Mouse (Mus musculus) liver, embryonic 15.5 days (tissue): ENCODE measurements at regions not wholly inside any gene's neighbourhood (a gene's known extent, or its start where the extent isn't known, plus 50 kb on each side); places are given as distances from the start of the nearest gene placed in this dataset.

Experiments
- ATAC-seq: fragments of 200-750 bp; cut with Nextera tagmentation; 2 replicates; pipeline ENCODE4 v1.8.0; 2017; ENCODE audit warnings: moderate number of reproducible peaks, mild to moderate bottlenecking, moderate library complexity; ENCODE audit not compliant: insufficient read depth
- H3K27ac ChIP-seq: fragments of 300-500 bp; sonication (generic); replicated peaks from 2 replicates; pipeline ENCODE4 v1.5.1; 2015; ENCODE audit warnings: mild to moderate bottlenecking, inconsistent platforms
- H3K27me3 ChIP-seq: fragments of 300-500 bp; sonication (generic); 2 replicates; pipeline ENCODE4 v1.6.1; 2015; ENCODE audit warnings: mild to moderate bottlenecking, inconsistent platforms
- H3K36me3 ChIP-seq: fragments of 300-500 bp; sonication (generic); replicated peaks from 2 replicates; pipeline ENCODE4 v1.6.1; 2015; ENCODE audit warnings: moderate library complexity, mild to moderate bottlenecking, inconsistent platforms
- H3K4me1 ChIP-seq: fragments of 300-500 bp; sonication (generic); replicated peaks from 2 replicates; pipeline ENCODE4 v1.6.1; 2015; ENCODE audit warnings: inconsistent platforms
- H3K4me2 ChIP-seq: fragments of 300-500 bp; sonication (generic); 2 replicates; pipeline ENCODE4 v1.6.1; 2015; ENCODE audit warnings: moderate library complexity, mild to moderate bottlenecking, inconsistent platforms
- H3K4me3 ChIP-seq: fragments of 300-500 bp; sonication (generic); replicated peaks from 2 replicates; pipeline ENCODE4 v1.5.1; 2015; ENCODE audit warnings: mild to moderate bottlenecking, inconsistent platforms
- H3K9ac ChIP-seq: fragments of 300-500 bp; sonication (generic); 2 replicates; pipeline ENCODE4 v1.6.1; 2015; ENCODE audit warnings: moderate library complexity, mild to moderate bottlenecking, inconsistent platforms
- H3K9me3 ChIP-seq: fragments of 300-500 bp; sonication (generic); replicated peaks from 2 replicates; pipeline ENCODE4 v1.6.1; 2016; ENCODE audit warnings: inconsistent platforms
- WGBS: fragments of 180-500 bp; shearing (Covaris S2); methylation state at CpG from one replicate; pipeline ENCODE4 v1.1.7; 2015; ENCODE audit warnings: mixed read lengths; ENCODE audit not compliant: insufficient replicate concordance; 5-methylcytosine and 5-hydroxymethylcytosine counted together

GRCm38 (mm10) chr16:84581166-84581565 is 66.2 kb downstream of the A730009L09Rik start:
- no peak overlapping the region for H3K4me2 ChIP-seq
- H3K9me3 ChIP-seq: no peaks in the 10 kb centered on the region
- H3K4me1 ChIP-seq: no peaks in the 10 kb centered on the region
- no peaks in the 10 kb centered on the region for H3K36me3 ChIP-seq
- no peak overlapping the region for H3K4me3 ChIP-seq
- H3K27ac ChIP-seq: no peak overlapping the region
- H3K9ac ChIP-seq: no peak overlapping the region
- 53% methylated on average over 4 of the region's 4 CpGs for WGBS
- ATAC-seq: no peak
- H3K27me3 ChIP-seq: no peaks in the 10 kb centered on the region

- Histone ChIP-seq H3K9me3 (no peaks in the 10 kb centered on the region), H3K36me3 (no peaks in the 10 kb centered on the region), H3K4me3 (no peak overlapping the region; the same call in 1 of the 2 replicates), H3K27me3 (no peaks in the 10 kb centered on the region), H3K4me1 (no peaks in the 10 kb centered on the region), H3K27ac (no peak overlapping the region), H3K9ac (no peak overlapping the region), H3K4me2 (peak overlapping the region; percentile 37)
- WGBS: 22% methylated on average over 7 of the region's 7 CpGs
- no peak for ATAC-seq
These were observed 68.4 kb downstream of the A730009L09Rik start for GRCm38 (mm10) chr16:84583323-84583722.

GRCm38 (mm10) chr16:84583773-84584229 is 68.9 kb downstream of the A730009L09Rik start:
- Histone ChIP-seq H3K27ac (no peak overlapping the region), H3K4me3 (no peak overlapping the region; the same call in 1 of the 2 replicates), H3K36me3 (no peaks in the 10 kb centered on the region), H3K4me2 (peak overlapping the region; percentile 37), H3K9ac (no peak overlapping the region), H3K4me1 (no peaks in the 10 kb centered on the region), H3K9me3 (no peaks in the 10 kb centered on the region), H3K27me3 (no peaks in the 10 kb centered on the region)
- ATAC-seq: peak; percentile 34; the same call in 1 of the 2 replicates
- 44% methylated on average over 19 of the region's 19 CpGs for WGBS

- 57% methylated on average over 14 of the region's 14 CpGs for WGBS
- Histone ChIP-seq H3K27ac (no peak overlapping the region), H3K9ac (no peak overlapping the region), H3K4me1 (no peaks in the 10 kb centered on the region), H3K4me3 (no peak overlapping the region), H3K9me3 (no peaks in the 10 kb centered on the region), H3K36me3 (no peaks in the 10 kb centered on the region), H3K27me3 (no peaks in the 10 kb centered on the region), H3K4me2 (no peak overlapping the region)
- ATAC-seq: no peak
These were observed 69.9 kb downstream of the A730009L09Rik start for GRCm38 (mm10) chr16:84584724-84585399.

- H3K4me2 ChIP-seq: no peak overlapping the region
- 31% methylated on average over 2 of the region's 2 CpGs for WGBS
- no peak overlapping the region for H3K4me3 ChIP-seq
- H3K4me1 ChIP-seq: no peaks in the 10 kb centered on the region
- H3K36me3 ChIP-seq: no peaks in the 10 kb centered on the region
- no peak overlapping the region for H3K27ac ChIP-seq
- no peak for ATAC-seq
- H3K9me3 ChIP-seq: no peaks in the 10 kb centered on the region
- H3K27me3 ChIP-seq: no peaks in the 10 kb centered on the region
- H3K9ac ChIP-seq: no peak overlapping the region
These were observed 78.1 kb downstream of the A730009L09Rik start for GRCm38 (mm10) chr16:84592978-84593377.

GRCm38 (mm10) chr16:84602969-84603368 is 88.0 kb downstream of the A730009L09Rik start:
- Histone ChIP-seq H3K4me3 (no peak overlapping the region), H3K27ac (no peak overlapping the region), H3K36me3 (no peaks in the 10 kb centered on the region), H3K27me3 (no peaks in the 10 kb centered on the region), H3K9me3 (no peaks in the 10 kb centered on the region), H3K4me1 (no peaks in the 10 kb centered on the region), H3K4me2 (no peak overlapping the region), H3K9ac (no peak overlapping the region)
- ATAC-seq: no peak
- WGBS: 56% methylated on average over 8 of the region's 8 CpGs

- Histone ChIP-seq H3K9me3 (no peaks in the 10 kb centered on the region), H3K4me1 (no peaks in the 10 kb centered on the region), H3K9ac (no peak overlapping the region), H3K4me3 (no peak overlapping the region), H3K27me3 (no peaks in the 10 kb centered on the region), H3K27ac (no peak overlapping the region), H3K4me2 (no peak overlapping the region), H3K36me3 (no peaks in the 10 kb centered on the region)
- 48% methylated on average over 1 of the region's 1 CpGs for WGBS
- ATAC-seq: no peak
These were observed 88.7 kb downstream of the A730009L09Rik start for GRCm38 (mm10) chr16:84603465-84604205.

- no peak overlapping the region for H3K9ac ChIP-seq
- H3K4me2 ChIP-seq: no peak overlapping the region
- no peaks in the 10 kb centered on the region for H3K9me3 ChIP-seq
- WGBS: 72% methylated on average over 9 of the region's 9 CpGs
- H3K27me3 ChIP-seq: no peaks in the 10 kb centered on the region
- H3K4me3 ChIP-seq: no peak overlapping the region
- H3K4me1 ChIP-seq: no peaks in the 10 kb centered on the region
- H3K36me3 ChIP-seq: no peaks in the 10 kb centered on the region
- ATAC-seq: no peak
- no peak overlapping the region for H3K27ac ChIP-seq
These were observed 89.5 kb downstream of the A730009L09Rik start for GRCm38 (mm10) chr16:84604272-84604975.

GRCm38 (mm10) chr16:84606010-84606803 is 91.3 kb downstream of the A730009L09Rik start:
- no peaks in the 10 kb centered on the region for H3K36me3 ChIP-seq
- 38% methylated on average over 5 of the region's 5 CpGs for WGBS
- no peak overlapping the region for H3K9ac ChIP-seq
- no peak for ATAC-seq
- no peak overlapping the region for H3K4me2 ChIP-seq
- no peak overlapping the region for H3K27ac ChIP-seq
- no peaks in the 10 kb centered on the region for H3K4me1 ChIP-seq
- H3K4me3 ChIP-seq: no peak overlapping the region
- no peaks in the 10 kb centered on the region for H3K27me3 ChIP-seq
- H3K9me3 ChIP-seq: no peaks in the 10 kb centered on the region

GRCm38 (mm10) chr16:84606804-84607095 is 91.8 kb downstream of the A730009L09Rik start:
- no peaks in the 10 kb centered on the region for H3K27me3 ChIP-seq
- H3K36me3 ChIP-seq: no peaks in the 10 kb centered on the region
- no peak overlapping the region for H3K27ac ChIP-seq
- no peaks in the 10 kb centered on the region for H3K4me1 ChIP-seq
- H3K9ac ChIP-seq: no peak overlapping the region
- no peak overlapping the region for H3K4me2 ChIP-seq
- ATAC-seq: no peak
- no peaks in the 10 kb centered on the region for H3K9me3 ChIP-seq
- no peak overlapping the region for H3K4me3 ChIP-seq
- 54% methylated on average over 2 of the region's 2 CpGs for WGBS

- Histone ChIP-seq H3K27me3 (no peaks in the 10 kb centered on the region), H3K4me3 (no peak overlapping the region), H3K4me2 (no peak overlapping the region), H3K4me1 (no peaks in the 10 kb centered on the region), H3K27ac (no peak overlapping the region), H3K9ac (no peak overlapping the region), H3K36me3 (no peaks in the 10 kb centered on the region), H3K9me3 (no peaks in the 10 kb centered on the region)
- ATAC-seq: no peak
- WGBS: 51% methylated on average over 6 of the region's 6 CpGs
These were observed 92.6 kb downstream of the A730009L09Rik start for GRCm38 (mm10) chr16:84607503-84607902.
